Mouse (Mus musculus): Measurements from ENCODE around the gene 1700010I14Rik.

1700010I14Rik gene

DNA sequence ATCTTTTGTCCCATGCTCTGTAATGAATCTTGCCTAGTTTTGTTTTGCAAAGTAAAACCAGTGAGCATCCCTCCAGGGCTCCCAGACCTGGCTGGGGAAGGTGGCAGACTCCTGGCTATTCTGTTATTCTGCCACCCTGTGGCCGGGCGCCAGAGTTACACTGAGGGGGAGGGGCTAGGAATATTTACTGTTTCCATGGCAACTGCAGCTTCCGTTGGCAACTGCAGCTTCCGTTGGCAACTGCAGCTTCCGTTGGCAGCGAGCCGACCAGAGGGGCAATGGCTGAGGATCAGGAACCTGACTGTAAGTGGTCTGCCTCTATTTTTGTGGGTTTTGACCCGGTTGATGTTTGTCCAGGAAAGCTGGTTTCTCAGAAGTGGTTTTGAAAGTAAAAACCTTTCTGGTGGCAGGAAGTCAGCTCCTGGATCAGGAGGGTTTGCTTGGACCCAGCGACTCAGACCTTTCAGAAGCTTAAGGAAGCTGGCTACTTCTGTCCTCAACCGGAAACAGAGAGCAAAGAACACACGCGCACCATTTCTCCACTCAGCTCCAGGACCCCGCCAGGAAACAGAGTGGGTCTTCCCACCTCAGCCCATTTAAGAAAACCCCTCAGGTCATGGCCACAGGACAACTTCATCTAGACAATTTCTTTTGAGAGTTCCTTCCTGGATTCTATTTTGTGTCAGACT lies at the start of gene 1700010I14Rik:
Gene 1700010I14Rik (plus strand): TSS at position 215 of the 689 bp plus-strand sequence.
- DNase-seq (ENCODE audit: low spot score in 2 of 2): peak; percentile 71 to 82

DNA sequence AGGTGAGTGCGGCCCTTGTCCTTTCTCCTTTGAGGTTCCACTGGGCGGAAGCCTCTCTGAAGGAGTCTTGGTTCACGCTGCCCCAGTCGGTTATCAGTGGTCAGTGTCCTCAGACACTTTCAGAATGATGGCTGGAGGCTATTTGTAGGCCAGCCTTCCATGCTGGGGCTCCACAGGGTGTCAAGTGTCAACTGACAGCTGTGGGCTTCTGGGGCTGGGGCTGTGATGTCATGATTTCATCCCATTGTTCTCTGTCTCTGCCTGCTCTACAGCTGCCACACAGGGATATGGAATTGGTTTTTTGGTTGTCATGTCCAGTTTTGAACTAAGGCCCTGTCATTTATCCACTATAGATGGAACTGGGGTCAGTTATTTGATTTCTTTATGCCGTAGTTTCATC lies 36.5 kb upstream of the 1700010I14Rik start:
- DNase-seq (ENCODE audit: low spot score in 2 of 2): no peak

DNA sequence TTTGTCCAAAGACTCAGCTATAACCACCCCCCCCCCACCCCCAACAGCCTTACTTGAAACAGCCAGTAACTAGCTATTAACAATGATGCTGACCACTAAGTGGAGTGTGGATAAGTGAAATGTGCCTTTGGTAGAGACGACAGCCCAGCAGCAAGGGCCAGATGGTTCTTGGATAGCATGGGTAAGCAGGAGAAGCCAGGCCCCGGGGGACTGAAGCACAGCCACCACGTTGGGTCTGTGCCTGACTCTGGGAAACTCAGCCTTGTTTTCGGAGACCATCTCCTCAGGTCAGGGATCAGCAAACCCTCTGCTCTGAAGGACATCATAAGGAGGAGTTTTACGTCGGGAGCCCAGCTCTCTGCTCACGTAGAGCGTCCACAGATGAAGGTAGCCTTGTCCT lies 35.2 kb upstream of the 1700010I14Rik start:
- DNase-seq (ENCODE audit: low spot score in 2 of 2): no peak

GRCm38 (mm10) chr17:8958125-8958524 lies 30.0 kb upstream of the 1700010I14Rik start:
- no peak for DNase-seq (ENCODE audit: low spot score in 2 of 2)

DNA sequence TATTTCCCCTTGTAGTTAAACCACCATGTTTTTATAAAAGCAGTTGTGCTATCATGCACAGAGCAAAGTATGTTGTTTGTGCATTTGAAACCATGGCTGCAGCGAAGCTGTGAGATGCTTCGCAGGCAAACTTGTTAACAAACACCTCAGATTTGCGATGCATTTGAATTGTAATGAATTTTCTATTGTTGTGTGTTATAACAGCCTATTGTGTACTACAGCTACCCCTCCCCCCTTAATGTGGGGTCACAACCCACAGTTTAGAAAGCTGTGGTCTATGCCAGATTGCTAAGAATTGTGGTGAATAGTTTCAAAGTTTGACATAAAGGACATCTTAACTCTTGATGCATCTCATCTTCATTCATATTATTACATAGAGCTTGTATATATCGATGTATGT lies 27.7 kb upstream of the 1700010I14Rik start:
- no peak for DNase-seq (ENCODE audit: low spot score in 2 of 2)

DNA sequence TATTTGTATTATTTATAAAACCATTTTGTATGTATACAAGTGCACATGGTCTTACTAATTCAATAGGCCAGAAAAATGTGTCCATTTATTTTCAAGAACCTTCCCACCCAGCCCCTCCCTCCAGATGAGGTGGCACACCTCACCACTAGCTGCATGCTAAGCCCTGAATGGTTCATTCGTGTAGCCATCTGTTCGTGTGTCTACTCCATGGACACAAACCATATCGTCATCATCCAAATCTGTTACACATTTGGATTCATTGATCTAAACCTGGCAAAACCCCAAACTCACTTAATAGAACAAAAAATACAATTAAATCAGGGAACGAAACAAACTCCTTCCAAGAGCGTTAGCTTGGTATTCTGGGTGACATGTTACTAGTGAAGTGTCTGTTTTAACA lies 27.0 kb upstream of the 1700010I14Rik start:
- DNase-seq (ENCODE audit: low spot score in 2 of 2): no peak

- no peak for DNase-seq (ENCODE audit: low spot score in 2 of 2)
These were observed 26.5 kb upstream of the 1700010I14Rik start for GRCm38 (mm10) chr17:8961644-8962043.

DNA sequence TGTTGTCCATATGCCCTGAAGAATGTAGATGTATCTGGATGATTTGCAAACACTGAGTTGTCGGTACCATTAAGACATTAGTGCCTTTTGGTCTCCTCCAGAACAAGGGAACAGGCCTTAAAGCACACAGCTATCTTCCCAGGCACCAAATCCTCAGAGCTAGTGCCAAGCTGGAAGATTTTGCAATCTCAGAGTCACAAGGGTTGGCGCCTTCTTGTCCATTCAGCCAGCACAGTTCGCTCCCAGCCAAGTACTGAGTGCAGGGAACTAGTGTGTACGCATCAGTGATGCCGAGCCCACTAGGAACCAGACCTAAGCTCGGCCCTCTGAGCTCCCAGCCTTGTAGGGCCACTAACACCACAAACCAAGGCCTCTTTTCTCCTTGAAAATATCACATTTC lies 23.0 kb upstream of the 1700010I14Rik start:
- no peak for DNase-seq (ENCODE audit: low spot score in 2 of 2)

DNA sequence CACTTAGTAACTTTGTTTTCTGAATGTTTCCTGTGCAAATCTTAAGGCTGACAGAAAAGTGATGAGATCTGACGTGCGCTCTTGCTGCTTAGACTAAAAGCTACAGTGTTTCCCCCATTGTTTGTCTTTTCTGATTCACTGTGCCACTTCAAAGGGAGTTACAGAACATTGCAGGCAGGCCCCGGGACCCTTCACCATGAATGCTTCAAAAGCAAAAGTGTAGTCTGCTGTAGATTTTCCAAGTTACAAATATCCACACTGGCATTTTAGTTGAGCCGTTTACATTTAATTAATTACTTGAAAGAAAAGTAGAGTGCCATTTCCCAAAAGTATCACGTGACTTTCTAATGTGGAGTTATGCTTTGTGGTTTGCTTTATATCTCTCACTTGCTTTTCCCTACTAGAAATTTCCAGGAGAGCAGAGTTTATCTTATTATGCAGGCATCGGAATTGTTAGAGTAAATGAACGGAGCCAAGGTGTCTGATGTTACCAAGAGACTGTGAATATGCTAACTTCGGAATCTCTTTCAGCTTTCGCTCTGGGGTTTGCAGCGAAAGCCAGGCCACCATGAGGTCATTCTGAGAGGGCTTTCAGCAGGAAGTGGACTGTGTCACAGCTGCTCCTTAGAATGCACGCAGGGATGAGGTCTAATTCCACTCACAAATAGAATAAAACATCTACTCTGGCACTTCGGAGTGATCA lies 15.8 kb upstream of the 1700010I14Rik start:
- DNase-seq (ENCODE audit: low spot score in 2 of 2): no peak

DNA sequence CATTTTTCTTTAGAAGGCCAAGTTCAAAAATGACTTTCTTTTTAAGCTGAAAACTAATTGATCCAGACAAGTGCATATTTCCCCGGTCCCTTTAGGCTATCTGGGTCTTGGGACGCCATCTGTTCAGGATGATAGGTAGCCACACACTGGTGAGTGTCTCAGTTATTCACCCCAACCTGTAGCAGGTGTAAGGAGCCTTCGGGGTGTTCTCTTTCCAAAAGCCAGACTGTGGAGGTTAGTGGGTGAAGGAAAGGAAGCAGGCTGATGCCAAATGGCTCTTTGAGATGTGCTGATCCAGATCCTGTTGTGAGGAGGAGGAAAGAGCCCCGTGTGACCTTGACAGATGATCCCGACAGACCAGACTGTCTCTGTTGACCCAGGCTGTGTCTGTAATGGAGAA lies 14.8 kb upstream of the 1700010I14Rik start:
- DNase-seq (ENCODE audit: low spot score in 2 of 2): no peak

DNA sequence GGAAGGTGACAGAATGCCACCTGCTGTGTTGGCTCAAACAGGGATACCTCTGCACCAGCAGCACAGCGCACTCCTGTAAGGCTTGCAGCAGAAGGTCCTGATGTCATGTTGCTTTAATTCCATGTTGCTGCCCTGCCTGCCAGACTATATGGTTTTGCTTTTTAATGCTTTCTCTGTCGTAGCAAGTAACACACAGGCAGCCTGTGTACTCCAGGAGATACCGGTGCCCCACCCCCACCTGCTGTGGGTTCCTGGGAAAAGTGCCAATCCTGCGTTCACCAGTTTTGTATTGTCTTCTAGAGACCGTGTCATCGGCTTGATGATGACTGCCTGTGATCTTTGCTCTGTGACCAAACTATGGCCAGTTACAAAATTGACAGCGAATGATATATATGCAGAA lies 13.7 kb upstream of the 1700010I14Rik start:
- no peak for DNase-seq (ENCODE audit: low spot score in 2 of 2)

- DNase-seq (ENCODE audit: low spot score in 2 of 2): no peak
These were observed 13.2 kb upstream of the 1700010I14Rik start for GRCm38 (mm10) chr17:8974823-8975397.

DNA sequence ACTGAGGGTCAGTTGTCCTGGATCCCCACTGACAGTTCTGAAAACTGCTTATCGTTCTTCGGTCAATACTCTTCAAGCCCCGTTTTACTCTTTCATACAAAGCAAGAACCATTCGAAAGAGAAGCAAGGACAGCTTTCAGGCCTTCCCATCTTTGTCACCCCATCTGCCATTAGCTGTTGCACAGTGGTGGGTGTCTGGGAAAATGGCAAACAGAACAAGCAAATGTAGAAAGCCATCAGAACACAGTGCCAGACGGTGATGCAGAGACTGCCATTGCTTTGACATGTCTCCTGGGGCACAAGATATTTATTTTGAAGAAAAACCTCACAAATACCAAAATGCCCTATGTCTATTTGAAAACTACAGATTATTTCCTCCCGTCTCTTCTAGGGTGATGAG lies 11.4 kb upstream of the 1700010I14Rik start:
- DNase-seq (ENCODE audit: low spot score in 2 of 2): no peak

- no peak for DNase-seq (ENCODE audit: low spot score in 2 of 2)
These were observed 10.9 kb upstream of the 1700010I14Rik start for GRCm38 (mm10) chr17:8977271-8977670.

DNA sequence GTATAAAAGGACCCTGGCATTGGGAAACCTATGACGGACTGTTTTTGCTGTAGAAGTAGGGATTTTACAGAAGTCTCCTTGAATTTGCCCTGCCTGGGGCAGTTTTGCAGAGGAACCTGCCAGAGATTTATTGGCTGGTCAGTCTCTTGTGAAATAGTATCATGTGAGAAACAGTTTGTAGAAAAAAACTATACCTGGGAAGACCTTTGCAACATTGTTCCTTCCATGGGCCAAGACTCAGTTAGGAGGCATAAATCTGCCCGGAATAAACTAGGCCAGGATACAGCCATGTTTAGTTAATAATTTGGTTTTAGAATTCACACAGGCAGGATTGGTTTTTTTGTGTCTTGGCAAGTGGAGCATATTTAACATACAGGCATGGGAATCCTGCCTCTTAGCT lies 4.6 kb upstream of the 1700010I14Rik start:
- no peak for DNase-seq (ENCODE audit: low spot score in 2 of 2)

- DNase-seq (ENCODE audit: low spot score in 2 of 2): no peak
These were observed 2.4 kb upstream of the 1700010I14Rik start for GRCm38 (mm10) chr17:8985714-8986113.

DNA sequence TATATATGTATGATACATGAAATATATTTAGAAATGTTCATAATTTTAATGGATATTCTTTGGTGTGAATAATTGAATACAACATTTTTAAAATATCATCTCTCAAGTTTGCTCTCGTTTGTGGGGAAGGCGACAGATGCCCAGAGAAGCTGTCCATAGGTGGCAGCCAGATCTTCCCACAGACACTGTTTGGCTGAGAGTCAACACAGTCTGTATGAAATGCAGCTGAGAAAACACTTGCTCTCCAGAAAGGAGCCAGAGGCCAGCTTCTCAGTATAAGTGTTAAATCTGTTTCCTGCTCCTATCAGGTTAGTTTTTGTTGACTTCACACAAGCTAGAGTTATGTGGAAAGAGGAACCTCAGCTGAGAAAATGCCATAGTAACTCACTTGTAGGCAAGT lies 1.6 kb upstream of the 1700010I14Rik start:
- no peak for DNase-seq (ENCODE audit: low spot score in 2 of 2)

- DNase-seq (ENCODE audit: low spot score in 2 of 2): no peak
These were observed 764 bp upstream of the 1700010I14Rik start for GRCm38 (mm10) chr17:8987369-8987768.

DNA sequence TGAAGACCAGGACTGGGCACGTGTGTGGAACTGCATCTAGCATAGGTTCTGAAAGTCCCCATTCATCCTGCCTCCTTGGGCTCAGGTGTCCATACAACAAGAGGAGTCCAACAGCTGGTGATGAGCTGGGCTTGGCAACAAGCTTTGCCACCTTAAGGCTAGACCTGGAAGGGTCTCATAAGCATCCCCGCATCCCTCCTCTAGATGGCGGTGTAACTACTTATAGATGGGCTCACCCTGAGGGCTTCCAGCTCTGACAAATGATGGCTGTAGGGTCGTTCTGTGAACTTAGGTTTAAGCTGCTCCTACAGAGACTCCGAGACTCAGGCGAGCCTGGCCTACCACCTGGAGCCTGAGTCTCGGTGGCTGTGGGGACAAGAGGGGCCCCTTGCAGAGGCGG lies 3.0 kb downstream of the 1700010I14Rik start:
- no peak for DNase-seq (ENCODE audit: low spot score in 2 of 2)

DNA sequence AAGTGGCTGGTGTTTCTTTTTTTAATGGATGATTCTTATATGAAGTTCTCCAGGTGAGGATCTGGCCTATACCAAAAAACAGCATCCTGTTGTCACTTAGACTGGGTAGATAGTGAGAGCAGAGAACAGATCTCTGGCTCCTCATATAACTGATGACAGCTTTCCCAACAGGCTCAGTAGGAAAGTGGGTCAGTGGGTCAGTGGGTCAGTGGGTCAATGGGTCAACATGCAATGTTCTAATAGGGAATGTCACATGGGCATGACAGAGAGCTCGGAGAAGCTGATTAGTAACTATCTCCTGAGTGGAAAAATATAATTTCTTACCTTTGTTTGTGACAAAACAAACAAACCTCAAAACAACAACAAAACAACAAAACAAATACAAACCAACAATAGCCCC lies 7.2 kb downstream of the 1700010I14Rik start:
- DNase-seq (ENCODE audit: low spot score in 2 of 2): no peak

- no peak for DNase-seq (ENCODE audit: low spot score in 2 of 2)
These were observed 14.3 kb downstream of the 1700010I14Rik start for GRCm38 (mm10) chr17:9002438-9002837.

- DNase-seq (ENCODE audit: low spot score in 2 of 2): no peak
These were observed 16.4 kb downstream of the 1700010I14Rik start for GRCm38 (mm10) chr17:9004516-9004915.

Measured in frontal cortex, postnatal 25 days (tissue).